Mouse (Mus musculus): ENCODE measurements around the gene Ier3.

Ier3 gene

DNA sequence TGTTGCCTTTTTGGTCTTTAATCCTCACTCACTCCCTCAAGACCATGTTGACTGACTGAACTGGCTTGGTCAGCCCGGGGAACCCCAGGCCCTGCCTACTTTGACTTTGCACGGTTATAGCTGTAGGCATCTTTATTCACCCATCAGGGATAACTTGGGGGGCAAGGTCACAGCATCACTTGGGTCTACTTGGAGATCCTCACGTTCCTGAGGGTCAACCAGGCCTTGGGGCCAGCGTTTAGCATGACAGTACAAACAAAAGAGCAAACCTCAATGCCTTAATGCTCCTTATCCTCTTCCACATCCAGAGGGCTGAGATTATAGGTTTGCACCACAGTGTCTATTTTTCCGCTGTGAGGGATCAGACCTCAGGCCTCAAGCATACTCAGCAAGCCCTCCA lies 9.2 kb upstream of the Ier3 start:
- DNase-seq: no peak

DNA sequence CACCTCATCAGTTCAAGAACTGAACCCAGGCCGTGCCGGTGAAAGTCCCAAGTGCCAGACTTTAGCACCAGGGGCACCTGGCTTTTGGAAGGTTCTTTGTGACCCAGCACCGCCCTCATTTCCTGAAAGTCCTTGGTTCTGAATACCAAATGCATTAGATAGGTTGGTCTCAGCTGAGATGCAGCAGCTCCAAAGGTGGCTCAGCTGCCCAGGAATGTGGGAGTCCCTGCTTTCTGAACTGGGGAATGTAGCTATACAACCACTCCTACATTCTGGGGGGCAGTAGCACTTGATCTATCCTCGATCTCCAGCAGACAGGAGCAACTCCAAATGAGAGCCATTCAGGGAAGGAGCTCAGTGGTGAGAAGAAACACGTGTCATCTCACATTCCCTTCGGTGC lies 8.7 kb upstream of the Ier3 start:
- no peak for DNase-seq

DNA sequence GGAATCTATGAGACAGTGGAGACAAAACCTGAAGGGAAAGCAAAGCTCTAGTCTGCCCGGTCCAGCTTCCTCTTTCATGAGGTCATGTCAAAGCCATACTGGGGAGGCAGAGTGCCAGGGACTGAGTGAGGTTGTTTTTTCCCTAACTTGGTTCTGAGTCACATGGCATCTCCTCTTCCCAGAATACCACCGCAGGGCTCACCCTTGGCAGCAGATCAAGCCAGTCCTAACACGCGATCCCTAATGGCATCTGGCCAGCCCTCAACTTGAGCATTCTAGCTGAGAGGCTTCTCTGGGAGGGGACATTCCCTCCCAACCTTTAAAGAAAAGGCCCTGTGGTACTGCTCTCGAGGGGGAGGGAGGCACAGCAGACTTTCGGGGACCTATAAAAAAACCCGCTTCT lies 8.2 kb upstream of the Ier3 start:
- no peak for DNase-seq

- peak; percentile 31 for DNase-seq
Observed at GRCm38 (mm10) chr17:35813653-35814052, 7.8 kb upstream of the Ier3 start.

GRCm38 (mm10) chr17:35814678-35815077 lies 6.8 kb upstream of the Ier3 start:
- no peak for DNase-seq

DNA sequence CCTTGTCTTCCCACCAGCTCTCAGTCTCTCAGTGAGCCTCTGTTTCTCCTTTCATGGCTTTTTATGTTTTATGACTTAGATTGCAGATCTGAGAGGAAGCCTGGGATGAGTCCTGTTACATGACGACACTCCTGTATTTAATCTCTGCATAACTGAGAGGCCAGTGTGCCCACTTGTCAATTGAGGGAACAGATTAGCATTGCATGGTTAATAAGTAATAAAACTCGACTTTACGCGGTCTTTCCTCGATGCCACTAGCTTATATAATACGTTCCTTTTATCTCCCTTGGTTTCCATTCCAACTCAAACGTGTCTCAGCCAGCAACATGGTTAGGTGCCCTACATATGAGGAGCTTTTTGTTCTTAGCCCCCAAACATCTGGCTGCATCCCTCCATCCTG lies 5.6 kb upstream of the Ier3 start:
- DNase-seq: no peak

- no peak for DNase-seq
Observed at GRCm38 (mm10) chr17:35816686-35817085, 4.8 kb upstream of the Ier3 start.

DNA sequence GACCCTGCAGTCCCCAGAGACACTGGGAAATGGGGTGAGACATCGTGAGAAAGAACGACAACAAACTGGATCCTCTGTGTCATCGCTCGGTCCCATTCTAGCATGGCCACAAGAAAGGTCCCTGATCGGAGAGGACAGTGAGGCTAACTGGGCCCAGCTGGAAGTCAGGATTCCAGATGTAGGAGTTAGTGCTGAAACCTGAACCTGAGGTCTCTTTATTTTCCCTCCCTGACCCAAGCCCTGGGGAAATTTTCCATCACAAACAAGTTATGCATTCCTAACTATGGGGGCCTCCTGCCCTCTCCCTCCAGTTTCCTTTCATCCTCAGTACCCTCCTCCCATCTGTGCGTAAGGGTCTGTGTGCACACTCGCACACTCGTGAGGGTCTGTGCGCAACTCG lies 4.3 kb upstream of the Ier3 start:
- DNase-seq: no peak

- DNase-seq: no peak
Observed at GRCm38 (mm10) chr17:35820111-35820510, 1.4 kb upstream of the Ier3 start.

- DNase-seq: no peak
Observed at GRCm38 (mm10) chr17:35822564-35822963, 1.1 kb downstream of the Ier3 start.

DNA sequence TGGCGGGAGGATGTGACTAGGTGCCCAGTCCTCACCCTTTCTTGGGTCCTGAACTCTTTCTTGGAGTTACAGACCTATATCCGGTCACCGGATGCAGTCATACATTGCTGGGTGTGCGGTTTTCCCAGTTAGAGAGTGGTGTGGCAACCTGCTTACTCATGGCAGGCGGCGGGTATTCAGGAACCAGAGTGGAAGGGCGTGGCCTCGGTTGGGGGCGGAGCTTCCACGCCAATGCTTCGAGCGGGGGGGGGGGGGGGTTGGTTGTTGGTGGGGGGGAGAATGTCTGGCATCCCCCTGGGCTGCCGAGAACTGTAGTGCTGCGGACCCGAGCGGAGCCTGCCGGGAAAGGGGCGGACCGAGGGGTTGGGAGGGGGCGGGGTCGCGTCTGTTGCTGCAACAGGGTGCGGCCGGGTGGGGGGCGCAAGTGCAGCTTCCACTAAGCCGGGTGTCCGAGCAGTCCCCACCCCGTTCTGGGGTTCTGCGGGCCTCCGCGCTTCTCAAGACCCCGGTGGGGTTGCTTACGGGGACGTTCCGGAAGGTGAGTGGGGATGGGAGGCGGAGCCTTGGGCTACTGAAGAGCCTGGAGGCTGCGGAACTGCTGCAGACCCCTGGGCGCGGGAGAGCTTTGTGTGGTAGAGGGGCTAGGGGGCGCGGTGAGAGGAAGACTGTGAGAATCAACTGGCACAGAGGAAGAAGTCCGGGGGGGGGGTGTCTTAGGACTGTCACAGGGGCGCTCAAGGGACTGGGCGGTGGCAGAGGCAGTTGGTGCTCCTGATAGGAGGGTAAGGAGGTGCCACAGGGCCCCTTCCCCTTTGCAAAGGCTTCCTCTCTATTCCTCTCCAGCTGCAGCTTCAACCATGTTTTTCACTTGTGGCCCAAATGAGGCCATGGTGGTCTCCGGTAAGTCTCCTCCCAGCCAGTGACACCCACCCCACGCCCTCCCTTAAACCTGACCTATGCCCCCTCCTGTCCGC lies 1.8 kb downstream of the Ier3 start, which contains the start of gene Flot1:
TSS of gene Flot1 (plus strand) at position 267 of the 974 bp plus-strand sequence.
- peak; percentile 86 for DNase-seq

GRCm38 (mm10) chr17:35824402-35824801 lies 2.9 kb downstream of the Ier3 start:
- DNase-seq: no peak

DNA sequence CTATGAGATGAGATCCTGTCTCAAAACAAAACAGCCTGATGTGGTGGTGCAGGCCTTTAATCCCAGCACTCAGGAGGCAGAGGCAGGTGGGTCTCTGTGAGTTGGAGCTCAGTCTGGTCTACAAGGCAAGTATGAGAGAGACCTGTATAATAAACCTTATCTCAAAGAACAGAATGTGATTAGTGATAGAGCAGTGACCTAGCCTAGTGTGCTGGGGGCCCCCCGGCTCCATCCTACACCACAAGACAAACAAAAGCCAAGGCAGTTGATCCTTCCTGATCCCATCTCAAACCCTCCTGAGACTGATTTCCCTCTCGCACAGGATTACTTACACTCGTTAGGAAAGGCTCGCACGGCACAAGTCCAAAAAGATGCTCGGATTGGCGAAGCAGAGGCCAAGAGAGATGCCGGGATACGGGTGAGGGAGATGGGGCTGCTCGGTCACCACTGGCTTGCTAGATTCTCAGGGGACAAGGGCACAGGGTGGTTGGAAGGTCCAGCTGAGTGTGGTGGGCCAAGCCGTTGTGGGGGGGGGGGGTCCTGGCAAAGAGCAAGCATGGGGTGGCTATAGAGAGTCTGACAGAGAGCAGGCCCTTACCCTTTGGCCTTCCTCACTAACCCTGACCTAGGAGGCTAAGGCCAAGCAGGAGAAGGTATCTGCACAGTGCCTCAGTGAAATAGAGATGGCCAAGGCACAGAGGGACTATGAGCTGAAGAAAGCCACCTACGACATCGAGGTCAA lies 3.8 kb downstream of the Ier3 start:
- no peak for DNase-seq

DNA sequence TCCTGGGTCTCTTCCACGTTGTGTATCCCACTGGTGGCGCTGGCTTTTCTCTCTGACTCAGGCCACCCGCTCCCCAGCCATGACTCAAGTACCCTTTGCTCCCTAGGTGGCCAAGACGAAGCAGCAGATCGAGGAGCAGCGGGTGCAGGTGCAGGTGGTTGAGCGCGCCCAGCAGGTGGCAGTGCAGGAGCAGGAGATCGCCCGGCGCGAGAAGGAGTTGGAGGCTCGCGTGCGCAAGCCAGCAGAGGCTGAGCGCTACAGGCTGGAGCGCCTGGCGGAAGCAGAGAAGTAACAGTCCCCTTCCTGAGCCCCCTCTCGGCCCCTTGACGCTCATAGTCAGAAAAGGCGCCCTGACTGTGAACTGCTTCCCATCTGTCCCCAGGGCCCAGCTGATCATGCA lies 8.3 kb downstream of the Ier3 start:
- peak; percentile 95 for DNase-seq

- no peak for DNase-seq
Observed at GRCm38 (mm10) chr17:35832400-35833238, 11.1 kb downstream of the Ier3 start.

DNA sequence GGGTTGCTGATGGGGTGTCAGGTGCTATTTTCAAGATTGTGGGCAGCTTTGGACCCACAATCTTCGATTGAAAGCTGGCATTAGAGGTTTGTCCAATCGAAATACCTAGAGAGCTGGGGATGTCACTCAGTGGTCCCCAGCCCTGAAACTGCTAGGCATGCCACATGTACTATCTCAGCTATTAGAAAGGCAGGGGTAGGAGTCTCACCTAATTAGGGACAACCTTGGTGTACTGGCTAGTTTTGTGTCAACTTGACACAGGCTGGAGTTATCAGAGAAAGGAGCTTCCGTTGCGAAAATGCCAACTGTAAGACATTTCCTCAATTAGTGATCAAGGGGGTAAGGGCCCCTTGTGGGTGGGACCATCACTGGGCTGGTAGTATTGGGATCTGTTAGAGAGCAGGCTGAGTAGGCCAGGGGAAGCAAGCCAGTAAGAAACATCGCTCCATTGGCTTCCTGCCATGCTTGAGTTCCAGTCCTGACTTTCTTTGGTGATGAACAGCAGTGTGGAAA lies 11.8 kb downstream of the Ier3 start:
- no peak for DNase-seq

- no peak for DNase-seq
Observed at GRCm38 (mm10) chr17:35833894-35834293, 12.4 kb downstream of the Ier3 start.

DNA sequence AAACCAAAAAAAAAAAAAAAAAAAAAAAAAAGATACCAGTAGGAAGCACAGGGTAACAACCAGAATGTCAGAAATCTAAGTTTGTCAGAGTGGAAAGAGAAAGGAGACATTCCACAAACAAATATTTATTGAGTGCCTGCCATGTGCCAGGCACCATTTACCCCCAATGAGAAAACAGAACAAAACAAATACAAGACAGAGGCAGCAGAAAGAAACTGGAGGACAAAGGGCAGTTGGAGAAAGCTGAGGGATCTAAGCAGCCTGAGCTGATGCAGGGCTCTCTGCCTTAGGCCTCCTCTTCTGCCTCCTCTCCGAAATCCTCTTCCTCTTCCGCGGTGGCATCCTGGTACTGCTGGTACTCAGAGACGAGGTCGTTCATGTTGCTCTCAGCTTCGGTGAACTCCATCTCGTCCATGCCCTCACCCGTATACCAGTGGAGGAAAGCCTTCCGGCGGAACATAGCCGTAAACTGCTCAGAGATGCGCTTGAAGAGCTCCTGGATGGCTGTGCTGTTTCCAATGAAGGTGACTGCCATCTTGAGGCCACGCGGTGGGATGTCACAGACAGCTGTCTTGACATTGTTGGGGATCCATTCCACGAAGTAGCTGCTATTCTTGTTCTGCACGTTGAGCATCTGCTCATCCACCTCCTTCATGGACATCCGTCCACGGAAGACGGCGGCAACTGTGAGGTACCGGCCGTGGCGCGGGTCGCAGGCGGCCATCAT lies 13.4 kb downstream of the Ier3 start:
- no peak for DNase-seq

- no peak for DNase-seq
Observed at GRCm38 (mm10) chr17:35835424-35836140, 14.1 kb downstream of the Ier3 start.

DNA sequence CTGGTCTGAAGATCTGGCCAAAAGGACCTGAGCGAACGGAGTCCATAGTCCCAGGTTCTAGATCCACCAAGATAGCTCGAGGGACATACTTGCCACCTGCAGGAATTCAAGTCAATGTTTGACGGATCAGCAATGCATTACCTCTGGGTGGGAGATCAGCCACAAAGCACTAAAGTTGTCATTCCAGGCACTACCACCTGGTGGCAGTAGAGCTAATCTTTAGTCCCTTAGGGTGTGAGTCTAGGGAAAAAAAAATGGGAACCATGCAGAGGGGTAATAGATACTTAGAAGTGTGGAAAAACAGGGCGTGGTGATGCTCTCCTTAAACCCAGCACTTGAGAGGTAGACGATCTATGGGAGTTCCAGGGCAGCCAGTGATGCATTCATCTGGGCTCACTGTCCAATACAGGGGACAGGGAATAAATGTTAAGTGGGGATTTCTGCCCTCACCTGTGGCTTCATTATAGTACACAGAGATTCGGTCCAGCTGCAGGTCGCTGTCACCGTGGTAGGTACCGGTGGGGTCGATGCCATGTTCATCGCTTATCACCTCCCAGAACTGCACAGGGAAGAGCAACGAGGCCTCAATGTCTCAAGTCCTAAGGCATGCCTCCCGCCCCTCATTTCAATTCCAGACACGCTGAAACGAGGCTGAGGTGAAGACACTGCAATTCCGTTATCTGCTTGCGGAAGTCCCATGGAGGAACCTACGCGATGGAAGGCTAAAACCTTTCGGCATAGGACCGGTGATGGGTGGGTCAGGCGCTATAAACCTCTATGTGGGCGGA lies 14.9 kb downstream of the Ier3 start:
- DNase-seq: peak; percentile 86
